Mouse (Mus musculus) forebrain, embryonic 14.5 days (tissue): ENCODE data around the gene Rnf151. TPM values are rescaled to one million over a fixed set of nuclear protein-coding genes. Genes with fewer than 3 reads are reported as not detected.
"Not testable (repeated sequence)": the region's sequence is repeated elsewhere in the genome, so short reads cannot be mapped to it uniquely, and the experiment has no call there.

Experiments used
- ATAC-seq: fragments of 200-750 bp; cut with Nextera tagmentation; 2 replicates; pipeline ENCODE4 v1.8.0; 2017; ENCODE audit warnings: mild to moderate bottlenecking, moderate library complexity
- DNase-seq: peaks from one replicate; pipeline ENCODE4 v3.0.0-alpha.2; 2015; ENCODE audit warnings: low spot score
- H3K27ac ChIP-seq: fragments of 300-500 bp; sonication (generic); 2 replicates; pipeline ENCODE4 v1.5.1; 2014; ENCODE audit warnings: low read depth, mild to moderate bottlenecking, control low read depth, low read length, moderate library complexity
- H3K27me3 ChIP-seq: fragments of 300-500 bp; sonication (generic); replicated peaks from 2 replicates; pipeline ENCODE4 v1.6.1; 2014; ENCODE audit warnings: low read length, control low read depth, mixed read lengths; ENCODE audit not compliant: control insufficient read depth, insufficient read depth
- H3K36me3 ChIP-seq: fragments of 300-500 bp; sonication (generic); 2 replicates; pipeline ENCODE4 v1.6.1; 2014; ENCODE audit warnings: low read length, control low read depth; ENCODE audit not compliant: control insufficient read depth, insufficient read depth
- H3K4me1 ChIP-seq: fragments of 300-500 bp; sonication (generic); 2 replicates; pipeline ENCODE4 v1.6.1; 2014; ENCODE audit warnings: antibody characterized with exemption, low read length, control low read depth; ENCODE audit not compliant: control insufficient read depth, insufficient read depth
- H3K4me2 ChIP-seq: fragments of 300-500 bp; sonication (generic); 2 replicates; pipeline ENCODE4 v1.6.1; 2014; ENCODE audit warnings: mild to moderate bottlenecking, control low read depth, low read length
- H3K4me3 ChIP-seq: fragments of 300-500 bp; sonication (generic); 2 replicates; pipeline ENCODE4 v1.5.1; 2014; ENCODE audit warnings: low read depth, low read length, control low read depth
- H3K9ac ChIP-seq: fragments of 300-500 bp; sonication (generic); 2 replicates; pipeline ENCODE4 v1.6.1; 2014; ENCODE audit warnings: mild to moderate bottlenecking, low read length, control low read depth, moderate library complexity
- H3K9me3 ChIP-seq: fragments of 300-500 bp; sonication (generic); replicated peaks from 2 replicates; pipeline ENCODE4 v1.6.1; 2016; ENCODE audit warnings: low read length, control low read depth, mixed read lengths; ENCODE audit not compliant: control insufficient read depth
- WGBS: fragments of 180-500 bp; shearing (Covaris S2); extraction: QIAGEN DNeasy Blood & Tissue Kit; methylation state at CpG from one replicate; pipeline ENCODE4 v1.1.7; 2014; 5-methylcytosine and 5-hydroxymethylcytosine counted together
- polyA plus RNA-seq: library from polyadenylated mRNA; unstranded; fragments of >200 nt; fragmentation: Nextera tagmentation; extraction: Ambion mirVana; gene quantifications from 2 replicates; pipeline ENCODE4 v1.2.1, GENCODE M21; 2014

The Rnf151 gene
- polyA plus RNA-seq, 1 experiment from 2014 or later = not detected

- Histone ChIP-seq H3K4me3 (peak within 1 kb of the TSS; percentile 96), H3K27me3 (no peaks in the 10 kb centered on the region), H3K36me3 (no peaks in the 10 kb centered on the region), H3K27ac (peak within 1 kb of the TSS; percentile 76), H3K4me1 (peaks cover 18% of the 10 kb centered on the region), H3K4me2 (peak within 1 kb of the TSS; percentile 84), H3K9me3 (no peaks in the 10 kb centered on the region), H3K9ac (peak within 1 kb of the TSS; percentile 96)
- WGBS = under 1% methylated on average over 78 of the region's 80 CpGs
- peak; percentile 97 for DNase-seq
- peak; percentile 100 for ATAC-seq
These were observed 48.2 kb downstream of the Rnf151 start, which contains the start of gene Zfp598 for GRCm38 (mm10) chr17:24669545-24670245. Zfp598 (plus strand) TSS chr17:24669687.

GRCm38 (mm10) chr17:24669214-24669544, 48.7 kb downstream of the Rnf151 start:
- peak; percentile 43 for ATAC-seq

GRCm38 (mm10) chr17:24667416-24667815, 50.4 kb downstream of the Rnf151 start:
- Histone ChIP-seq H3K4me1 (peaks cover 18% of the 10 kb centered on the region), H3K9ac (no peak overlapping the region), H3K4me3 (no peak overlapping the region), H3K9me3 (no peaks in the 10 kb centered on the region), H3K27ac (no peak overlapping the region), H3K4me2 (no peak overlapping the region), H3K27me3 (no peaks in the 10 kb centered on the region), H3K36me3 (no peaks in the 10 kb centered on the region)
- DNase-seq (peak; percentile 66), ATAC-seq (no peak)
- WGBS = 36% methylated on average over 6 of the region's 6 CpGs

More at GRCm38 (mm10) chr17:24669214-24669544, 48.7 kb downstream of the Rnf151 start:
- peak overlapping the region; percentile 96 for H3K4me3 ChIP-seq
- not testable (repeated sequence) for H3K27me3 ChIP-seq, DNase-seq, H3K9me3 ChIP-seq, H3K36me3 ChIP-seq
- WGBS = 13% methylated on average over 15 of the region's 15 CpGs
- H3K9ac ChIP-seq = peak overlapping the region; percentile 96
- H3K4me2 ChIP-seq = peak overlapping the region; percentile 84
- H3K4me1 ChIP-seq = peaks cover 18% of the 10 kb centered on the region
- peak overlapping the region; percentile 76 for H3K27ac ChIP-seq

GRCm38 (mm10) chr17:24667011-24667410, 50.9 kb downstream of the Rnf151 start:
- H3K9ac ChIP-seq, H3K36me3 ChIP-seq, ATAC-seq, H3K27me3 ChIP-seq, DNase-seq, H3K27ac ChIP-seq, H3K4me3 ChIP-seq, H3K9me3 ChIP-seq, H3K4me2 ChIP-seq: not testable (repeated sequence)
- 75% methylated on average over 7 of the region's 7 CpGs for WGBS
- H3K4me1 ChIP-seq = peaks cover 18% of the 10 kb centered on the region

Other genes starting within 250 kb of the Rnf151 start
- 8.3 and 16.9 TPM in 2 replicates for gene E4f1, start 247.8 kb downstream of the Rnf151 start, polyA plus RNA-seq
- gene Pgp, start 247.7 kb downstream of the Rnf151 start, polyA plus RNA-seq = 54.7 and 56.5 TPM in 2 replicates
- gene Bricd5, start 244.2 kb downstream of the Rnf151 start, polyA plus RNA-seq = 0.38 and 1.3 TPM in 2 replicates
- 31.8 and 37.2 TPM in 2 replicates for gene Mlst8, start 239.0 kb downstream of the Rnf151 start, polyA plus RNA-seq
- gene Caskin1, start 229.5 kb downstream of the Rnf151 start, polyA plus RNA-seq = 9.1 and 14.6 TPM in 2 replicates
- gene Traf7, start 190.1 kb downstream of the Rnf151 start, polyA plus RNA-seq = 80.1 and 96.6 TPM in 2 replicates
- gene Rab26, start 183.9 kb downstream of the Rnf151 start, polyA plus RNA-seq = 4.0 TPM in 2 replicates
- gene Pkd1, start 168.2 kb downstream of the Rnf151 start, polyA plus RNA-seq = 12.9 and 16.7 TPM in 2 replicates
- 59.8 and 66.4 TPM in 2 replicates for gene Tsc2, start 85.4 kb downstream of the Rnf151 start, polyA plus RNA-seq
- 10.0 and 12.3 TPM in 2 replicates for gene Nthl1, start 85.4 kb downstream of the Rnf151 start, polyA plus RNA-seq
- gene Slc9a3r2, start 67.7 kb downstream of the Rnf151 start, polyA plus RNA-seq = 22.4 and 31.3 TPM in 2 replicates
- gene Npw, start 59.6 kb downstream of the Rnf151 start, polyA plus RNA-seq = not detected in 2 replicates
- gene Zfp598, start 48.4 kb downstream of the Rnf151 start, polyA plus RNA-seq = 14.9 and 19.7 TPM in 2 replicates
- 105 and 136 TPM in 2 replicates for gene Syngr3, start 28.1 kb downstream of the Rnf151 start, polyA plus RNA-seq
- 36.5 and 37.7 TPM in 2 replicates for gene Gfer, start 21.9 kb downstream of the Rnf151 start, polyA plus RNA-seq
- 2.2 and 2.4 TPM in 2 replicates for gene Noxo1, start 21.8 kb downstream of the Rnf151 start, polyA plus RNA-seq
- gene Tbl3, start 10.4 kb downstream of the Rnf151 start, polyA plus RNA-seq = 85.3 and 86.1 TPM in 2 replicates
- gene Rps2, start 53 bp upstream of the Rnf151 start, polyA plus RNA-seq = 888 and 1,063 TPM in 2 replicates
- 301 and 312 TPM in 2 replicates for gene Ndufb10, start 6.4 kb upstream of the Rnf151 start, polyA plus RNA-seq
- not detected in 2 replicates for gene Rpl3l, start 9.8 kb upstream of the Rnf151 start, polyA plus RNA-seq
- 25.3 TPM in 2 replicates for gene Msrb1, start 18.6 kb upstream of the Rnf151 start, polyA plus RNA-seq
- gene Hs3st6, start 34.9 kb upstream of the Rnf151 start, polyA plus RNA-seq = 0.20 TPM in 1 of 2 replicates, not detected in the other
- not detected in 2 replicates for gene Meiob, start 86.2 kb upstream of the Rnf151 start, polyA plus RNA-seq
- 49.7 and 52.8 TPM in 2 replicates for gene Hagh, start 122.1 kb upstream of the Rnf151 start, polyA plus RNA-seq
- gene Fahd1, start 132.3 kb upstream of the Rnf151 start, polyA plus RNA-seq = 18.4 and 19.2 TPM in 2 replicates
- gene Igfals, start 147.9 kb upstream of the Rnf151 start, polyA plus RNA-seq = 0.17 and 0.25 TPM in 2 replicates
- 89.6 and 96.1 TPM in 2 replicates for gene Nubp2, start 168.3 kb upstream of the Rnf151 start, polyA plus RNA-seq
- gene Spsb3, start 168.6 kb upstream of the Rnf151 start, polyA plus RNA-seq = 78.3 and 85.0 TPM in 2 replicates
- gene Eme2, start 177.0 kb upstream of the Rnf151 start, polyA plus RNA-seq = 18.2 and 23.3 TPM in 2 replicates
- 73.5 and 78.4 TPM in 2 replicates for gene Mrps34, start 177.1 kb upstream of the Rnf151 start, polyA plus RNA-seq
- 79.7 and 93.4 TPM in 2 replicates for gene Nme3, start 178.4 kb upstream of the Rnf151 start, polyA plus RNA-seq
- gene Mapk8ip3, start 218.9 kb upstream of the Rnf151 start, polyA plus RNA-seq = 49.9 and 76.1 TPM in 2 replicates
- 73.4 and 81.1 TPM in 2 replicates for gene Jpt2, start 242.6 kb upstream of the Rnf151 start, polyA plus RNA-seq